Mouse (Mus musculus) cerebellum, adult 11 months (tissue): Measurements from ENCODE around the gene Cers6.

Experiments
- DNase-seq: peaks from one replicate; pipeline ENCODE4 v3.0.0; 2022

Gene Cers6

DNA sequence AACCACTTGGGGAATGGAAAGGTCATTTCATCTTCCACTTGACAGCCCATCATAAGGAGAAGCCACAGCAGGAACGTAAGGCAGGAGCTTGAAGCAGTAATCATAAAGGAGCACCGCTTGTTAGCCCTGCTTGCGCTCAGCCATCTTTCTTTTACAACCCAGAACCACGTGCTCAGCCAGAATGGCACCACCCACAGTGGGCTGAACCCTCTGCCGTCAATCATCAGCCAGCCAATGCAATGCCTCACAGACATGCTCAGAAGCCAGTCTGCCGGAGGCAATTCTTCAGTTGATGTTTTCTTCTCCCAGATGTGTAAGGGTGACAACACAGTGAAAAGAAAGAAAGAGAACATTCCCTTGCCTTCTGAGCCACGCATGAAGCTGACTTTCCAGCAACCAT, 267.1 kb downstream of the Cers6 start:
- no peak for DNase-seq

- no peak for DNase-seq
These were observed 267.7 kb downstream of the Cers6 start for GRCm38 (mm10) chr2:69128921-69129395.

DNA sequence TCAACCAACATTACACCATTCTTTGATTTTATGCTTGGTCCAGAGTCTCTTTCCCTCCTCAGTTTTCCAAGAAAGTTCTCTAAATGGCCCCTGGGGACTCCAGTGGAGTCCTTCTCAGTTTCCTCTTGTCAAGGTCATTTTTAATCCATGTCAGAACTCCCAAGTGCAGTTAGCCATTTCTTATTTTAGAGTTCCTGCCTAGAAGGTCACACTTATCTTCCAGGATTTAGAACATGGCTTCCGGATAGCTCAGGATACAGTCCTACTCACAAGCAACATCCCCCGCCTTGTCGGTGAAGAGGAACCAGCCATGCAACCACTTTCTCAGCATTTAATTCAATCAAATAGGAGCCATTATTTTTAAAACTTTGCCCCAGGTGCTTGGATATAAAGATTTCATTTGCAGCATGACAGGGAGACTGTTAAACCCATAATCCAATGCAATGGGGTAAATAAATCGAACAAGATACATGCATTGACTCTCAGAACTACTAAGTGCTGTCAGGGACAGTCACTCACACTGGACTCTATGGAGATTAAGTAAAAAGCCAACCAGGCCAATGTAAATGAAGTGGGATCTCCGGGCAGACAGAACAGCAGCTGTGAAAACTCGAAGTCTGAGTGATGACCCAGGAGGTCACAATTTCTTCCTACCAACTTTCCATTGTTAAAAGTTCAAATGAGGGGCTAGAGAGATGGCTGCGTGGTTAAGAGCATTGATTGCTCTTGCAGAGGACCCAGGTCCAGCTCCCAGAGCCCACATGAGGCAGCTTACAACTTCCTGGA, 268.4 kb downstream of the Cers6 start:
- DNase-seq: no peak

- no peak for DNase-seq
These were observed 270.8 kb downstream of the Cers6 start for GRCm38 (mm10) chr2:69132046-69132445.

DNA sequence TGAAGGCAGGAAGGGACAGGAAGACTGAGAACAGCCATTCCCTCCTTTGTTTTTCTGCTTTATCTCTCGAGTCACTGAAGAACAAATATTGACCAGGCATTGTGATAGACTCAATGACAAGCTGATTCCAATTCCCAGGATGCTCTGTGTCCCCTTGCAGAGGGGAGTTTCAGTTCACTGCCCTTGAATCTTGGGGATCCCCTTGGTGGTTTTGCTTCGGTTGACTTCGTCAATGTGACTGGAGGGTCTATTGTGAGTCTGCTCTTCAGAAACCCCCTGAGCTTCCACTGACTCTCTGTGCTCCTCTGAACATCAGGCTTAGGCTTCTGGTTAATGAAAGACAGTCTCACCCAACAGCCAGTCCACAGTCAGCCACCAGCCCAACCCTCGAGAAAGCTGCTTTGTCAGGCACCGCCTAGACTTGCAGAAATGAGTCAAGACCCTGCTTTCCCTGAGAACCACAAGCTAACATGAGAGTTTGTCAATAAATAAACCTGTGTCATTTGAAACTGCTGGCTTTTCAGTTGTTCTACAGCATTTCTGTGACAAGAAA, 271.3 kb downstream of the Cers6 start:
- DNase-seq: no peak

DNA sequence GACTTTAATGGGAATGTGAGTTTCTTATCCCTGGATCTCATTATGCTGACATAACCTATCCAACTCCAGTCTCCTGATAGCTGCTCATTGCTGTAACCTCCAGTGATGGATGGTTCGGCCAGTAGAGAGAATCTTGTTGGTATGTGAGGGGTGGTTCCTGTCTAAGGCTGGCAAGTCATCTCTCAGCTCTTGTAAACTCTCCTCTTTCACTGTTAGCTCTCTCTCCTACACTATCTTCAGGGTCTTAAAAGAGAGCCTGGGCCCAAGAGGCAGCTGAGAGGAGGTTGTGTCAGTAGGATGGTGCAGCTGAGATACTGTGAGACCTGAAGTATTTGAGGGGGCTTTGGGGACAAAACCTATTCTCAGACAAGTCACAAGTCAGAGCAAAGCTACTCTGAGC, 272.9 kb downstream of the Cers6 start:
- DNase-seq: no peak

GRCm38 (mm10) chr2:69134937-69135336, 273.7 kb downstream of the Cers6 start:
- DNase-seq: no peak

DNA sequence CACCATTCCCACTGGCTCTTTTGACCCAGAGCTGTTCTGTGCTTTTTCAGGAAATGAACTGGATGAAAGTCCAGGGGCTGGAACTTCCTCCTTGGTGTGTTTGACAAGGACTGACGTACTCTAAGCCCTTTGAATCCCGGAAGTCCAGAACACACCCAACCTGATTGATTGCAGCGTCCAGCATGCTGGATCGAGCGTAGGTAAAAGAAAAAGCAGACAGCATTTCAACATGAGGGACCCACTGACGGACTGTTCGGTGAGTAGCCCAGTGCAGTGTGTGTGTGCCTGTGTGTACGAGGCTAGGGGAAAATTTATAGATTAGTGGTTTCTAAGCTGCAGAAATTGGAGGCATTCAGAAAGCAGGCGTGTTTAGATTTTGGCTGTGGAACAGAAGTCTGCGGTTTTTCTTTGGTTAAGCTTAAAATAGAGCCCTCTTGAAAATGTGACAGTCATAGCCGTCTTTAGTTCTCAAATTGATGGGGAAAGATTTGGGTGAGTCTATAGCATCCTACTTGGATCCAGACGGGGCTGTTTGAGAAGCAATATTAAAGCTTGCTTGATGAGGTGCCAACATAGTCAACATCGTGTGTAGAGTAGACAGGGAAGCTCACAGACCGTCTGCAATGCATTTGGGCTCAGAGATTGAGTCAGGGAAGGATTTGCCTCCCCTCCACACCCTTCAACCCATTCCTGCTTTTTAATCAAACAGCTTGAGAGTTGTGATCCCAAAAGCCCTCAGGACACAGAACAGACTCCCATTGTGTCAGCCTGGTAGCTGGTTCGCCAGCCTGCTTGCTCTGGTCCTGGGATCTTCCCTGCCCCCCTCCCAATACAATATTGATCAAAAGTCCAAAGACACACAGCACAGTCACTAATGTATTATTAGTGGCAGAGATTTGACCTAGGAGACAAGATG, 274.7 kb downstream of the Cers6 start, which contains the start of gene Nostrin:
Gene Nostrin, plus strand, starts transcription at position 140 of the 916 bp plus-strand sequence.
- DNase-seq: no peak

DNA sequence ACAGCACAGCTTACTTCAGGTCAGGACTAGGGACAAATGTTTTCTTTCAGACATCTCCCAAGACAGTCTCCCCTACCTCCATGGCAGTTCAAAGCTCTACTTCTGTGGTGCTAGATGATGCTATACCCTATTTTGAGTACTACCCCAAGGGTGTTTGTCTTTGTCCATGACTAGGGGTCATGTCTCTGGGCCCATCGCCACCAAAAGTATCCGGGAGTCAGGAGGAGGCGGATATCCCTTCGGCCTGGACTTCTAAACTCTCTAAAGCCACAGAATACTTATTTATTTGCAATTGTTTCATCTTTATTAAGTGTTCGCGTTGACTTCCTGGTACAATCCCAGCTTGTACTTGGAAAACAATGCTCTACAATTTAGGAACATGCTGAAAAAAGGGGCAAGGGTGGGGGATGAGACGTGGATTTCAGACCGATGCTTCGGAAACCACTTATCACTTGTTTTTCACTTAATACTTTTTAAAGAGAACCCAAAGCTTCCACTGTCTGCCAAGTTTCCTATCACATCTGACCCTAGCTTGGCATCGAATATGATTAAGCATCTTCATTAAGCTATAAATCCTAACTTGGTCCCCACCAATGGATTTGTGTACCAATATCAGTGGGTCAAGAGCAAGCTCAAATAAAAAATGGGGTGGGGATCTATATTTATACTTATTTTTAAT, 276.3 kb downstream of the Cers6 start:
- no peak for DNase-seq

DNA sequence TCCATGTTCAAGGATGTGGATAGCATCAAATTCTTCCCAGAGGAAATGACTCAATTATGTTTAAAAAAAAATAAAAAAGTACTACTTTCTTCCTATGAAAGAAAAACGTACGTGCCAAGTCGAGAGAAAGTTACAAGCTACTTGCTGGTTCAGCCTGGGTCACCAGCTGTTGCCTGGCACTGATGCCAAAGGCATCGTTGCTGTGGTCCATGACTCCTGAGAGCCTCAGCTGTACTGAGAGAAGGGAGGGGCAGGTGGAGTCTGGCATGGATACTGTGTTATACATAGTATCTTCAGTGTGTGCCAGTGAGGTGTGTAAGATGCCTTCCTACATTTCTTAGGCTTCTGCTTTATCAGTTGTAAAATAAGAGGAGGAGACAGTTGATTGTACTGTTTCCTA, 277.5 kb downstream of the Cers6 start:
- no peak for DNase-seq

DNA sequence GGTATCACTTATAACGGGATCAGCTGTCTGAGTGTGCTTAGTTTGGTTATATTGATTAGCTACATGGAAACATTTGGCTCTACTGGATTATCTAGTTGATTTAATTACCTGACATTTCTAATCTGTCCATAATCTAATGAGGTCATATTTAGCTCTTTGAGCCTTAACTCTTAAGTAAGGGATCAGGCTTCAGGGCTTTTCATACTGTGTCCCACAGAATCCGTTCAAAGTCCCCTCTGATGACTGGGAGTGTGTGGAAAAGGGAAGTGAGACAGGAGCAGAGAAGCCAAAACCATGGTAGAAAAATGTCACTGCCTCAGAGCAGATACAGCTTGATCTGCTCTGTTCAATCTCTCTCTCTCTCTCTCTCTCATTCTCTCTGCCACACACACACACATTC, 279.0 kb downstream of the Cers6 start:
- no peak for DNase-seq

GRCm38 (mm10) chr2:69140816-69141215, 279.6 kb downstream of the Cers6 start:
- no peak for DNase-seq

DNA sequence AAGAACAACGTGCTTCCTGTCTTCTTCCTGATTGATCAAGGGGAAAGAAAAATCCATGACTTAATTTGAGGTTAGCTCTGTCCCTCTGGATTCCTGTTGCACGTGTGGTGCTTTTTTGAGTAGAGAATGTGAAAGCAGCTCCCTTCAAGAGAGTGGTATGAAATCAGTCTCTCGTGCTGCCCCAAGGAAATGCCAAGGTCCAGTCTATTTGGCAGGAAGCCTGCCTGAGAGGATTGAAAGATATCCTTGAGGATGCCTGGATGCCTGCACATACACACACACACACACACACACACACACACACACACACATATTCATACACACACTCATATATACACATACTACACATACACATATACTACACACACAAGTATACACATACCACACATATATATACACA, 287.4 kb downstream of the Cers6 start:
- no peak for DNase-seq

DNA sequence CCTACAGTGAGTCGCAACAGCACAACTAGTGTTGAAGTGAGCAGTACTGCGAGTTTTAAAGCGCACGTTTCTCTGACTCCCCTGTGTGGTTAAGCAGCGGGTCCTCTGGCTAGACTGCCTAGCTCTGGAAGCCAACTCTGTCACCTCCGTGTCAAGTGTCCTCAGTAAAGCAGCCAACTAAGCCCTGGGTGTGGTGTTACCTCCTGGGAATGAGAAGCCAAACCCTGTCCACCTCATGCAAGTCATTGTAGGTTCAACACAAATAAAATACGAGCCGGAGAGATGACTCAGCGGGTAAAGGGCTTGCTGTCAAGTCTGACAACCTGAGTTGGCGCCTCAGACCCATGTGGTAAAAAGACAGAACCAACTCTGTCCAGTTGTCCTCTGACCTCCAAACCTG, 287.9 kb downstream of the Cers6 start:
- DNase-seq: no peak

GRCm38 (mm10) chr2:69150841-69151240, 289.6 kb downstream of the Cers6 start:
- DNase-seq: no peak

DNA sequence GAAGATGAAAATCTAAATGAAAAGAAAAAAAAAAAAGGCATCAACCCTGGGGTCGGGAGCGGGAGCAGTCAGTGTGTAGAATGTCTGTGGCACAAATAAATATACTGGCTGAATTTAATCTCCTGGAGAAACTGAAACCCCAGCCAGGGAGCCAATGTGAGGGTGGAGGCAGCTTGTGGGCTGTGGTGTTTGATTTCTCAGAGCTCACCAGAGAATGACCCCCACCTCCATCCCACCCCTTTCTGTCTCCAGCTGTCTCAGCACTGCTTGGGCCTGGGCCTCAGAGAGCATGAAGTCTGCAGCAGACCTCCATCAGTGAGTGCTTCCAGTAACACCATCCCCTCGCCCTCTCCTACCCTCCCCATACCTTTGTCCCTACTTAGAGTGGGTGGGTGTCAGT, 294.6 kb downstream of the Cers6 start:
- DNase-seq: no peak

DNA sequence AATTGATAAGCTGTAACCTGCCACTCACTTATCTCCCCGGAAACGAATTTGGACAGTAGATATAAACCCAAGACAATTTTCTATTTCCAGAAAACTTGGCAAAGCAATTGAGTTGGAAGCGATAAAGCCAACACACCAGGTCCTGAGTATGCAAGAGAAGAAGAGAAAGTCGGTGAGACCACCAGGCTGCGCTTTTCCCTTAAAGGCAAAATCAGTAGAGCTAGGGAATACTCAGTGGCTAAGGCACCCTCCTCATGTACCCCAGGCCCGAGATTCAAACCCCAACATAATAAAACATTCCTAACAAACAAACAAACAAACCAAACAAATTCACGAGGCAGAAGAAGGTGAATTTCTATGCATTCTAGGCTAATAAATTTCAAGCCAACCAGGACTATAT, 295.0 kb downstream of the Cers6 start:
- DNase-seq: no peak

DNA sequence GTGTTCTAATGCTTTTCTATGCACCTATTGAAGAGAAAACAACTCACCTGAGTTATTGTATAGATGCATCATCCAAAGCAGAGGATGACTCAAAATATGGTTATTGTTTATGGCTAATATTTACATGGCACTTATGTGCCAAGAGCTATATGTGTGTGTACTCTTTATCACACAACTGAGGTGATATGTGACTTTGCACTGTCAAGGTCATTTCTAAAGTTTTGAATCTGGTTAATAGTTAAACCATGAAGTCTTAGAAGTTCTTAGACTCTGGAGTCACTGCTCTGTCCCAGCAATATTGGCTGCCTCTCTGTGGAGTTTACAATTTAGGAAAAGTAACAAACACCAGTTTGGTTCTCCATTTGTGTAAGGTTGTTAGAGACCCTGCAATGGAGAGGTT, 297.7 kb downstream of the Cers6 start:
- no peak for DNase-seq
